Mouse (Mus musculus) megakaryocyte-erythroid progenitor cell, adult 5-6 weeks (primary cell): ENCODE results near the gene Ppard. TPM values are rescaled to one million over a fixed set of nuclear protein-coding genes. Genes with fewer than 3 reads are reported as not detected.
"Not testable (repeated sequence)": the region's sequence is repeated elsewhere in the genome, so short reads cannot be mapped to it uniquely, and the experiment has no call there.

Source experiments
- ATAC-seq: replicated peaks from 2 replicates; pipeline ENCODE4 v1.8.0; 2016; ENCODE audit warnings: mild to moderate bottlenecking, inconsistent platforms; ENCODE audit not compliant: severe bottlenecking, poor library complexity, low FRiP score, low TSS enrichment
- total RNA-seq, 2 experiments: library from RNA; stranded (forward) in 1 of 2; stranded (reverse) in 1 of 2; fragments of 200-1000, 215-1000 nt in 1 of 2; fragments of >200 nt in 1 of 2; fragmentation: Nextera tagmentation in 1 of 2; gene quantifications; 2 replicates each; pipeline ENCODE4 v1.2.3; 2014 to 2017

Gene Ppard
- total RNA-seq, 2 experiments from 2014 or later: 2.0 to 7.6 TPM

GRCm38 (mm10) chr17:28308297-28309195 lies 76.0 kb downstream of the Ppard start:
- peak; percentile 63 for ATAC-seq

- no peak for ATAC-seq
Observed at GRCm38 (mm10) chr17:28310831-28311230, 78.3 kb downstream of the Ppard start.

GRCm38 (mm10) chr17:28311366-28312132 lies 79.0 kb downstream of the Ppard start:
- no peak for ATAC-seq

DNA sequence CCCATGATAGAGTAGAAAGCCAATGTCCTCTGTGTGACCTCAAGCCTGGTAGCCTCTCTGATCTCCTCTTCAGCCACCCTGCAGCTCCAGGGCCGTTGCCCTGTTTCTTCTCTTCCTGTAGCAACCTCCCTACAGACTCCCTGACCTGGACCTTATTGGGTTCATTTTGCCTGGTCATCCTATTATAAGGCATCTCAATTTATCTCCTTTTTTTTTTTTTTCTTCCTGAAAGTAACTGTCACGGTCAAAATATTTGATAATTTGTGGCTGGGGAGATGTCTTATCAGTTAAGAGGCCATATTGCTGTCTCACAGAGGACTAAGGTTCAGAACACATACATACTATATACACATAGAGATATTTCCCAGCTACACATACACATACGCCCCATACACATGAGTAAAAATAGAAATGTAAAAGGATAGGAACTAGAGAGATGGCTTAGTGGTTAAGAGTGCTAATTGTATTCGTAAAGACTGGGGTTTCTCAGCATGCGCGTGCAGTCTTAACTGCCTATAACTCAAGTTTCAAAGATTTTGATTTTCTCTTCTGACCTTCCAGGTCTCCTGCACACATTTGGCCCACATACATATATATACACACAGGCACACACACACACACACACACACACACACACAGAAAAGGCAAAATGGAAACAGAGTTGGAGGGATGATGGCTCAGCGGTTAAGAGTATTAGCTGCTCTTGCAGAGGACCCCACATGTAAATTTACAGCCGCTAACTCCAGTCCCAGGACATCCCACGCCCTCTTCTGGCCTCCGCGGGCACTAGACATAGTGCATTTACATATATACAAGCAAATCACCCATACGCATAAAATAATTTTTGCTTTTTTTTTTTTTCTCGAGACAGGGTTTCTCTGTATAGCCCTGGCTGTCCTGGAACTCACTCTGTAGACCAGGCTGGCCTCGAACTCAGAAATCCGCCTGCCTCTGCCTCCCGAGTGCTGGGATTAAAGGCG lies 80.0 kb downstream of the Ppard start:
- ATAC-seq: peak; percentile 38; the same call in 1 of the 2 replicates

GRCm38 (mm10) chr17:28313212-28313879 lies 80.8 kb downstream of the Ppard start, which contains the start of gene Fance:
Gene Fance, plus strand, starts transcription at chr17:28313519.
- peak; percentile 90 for ATAC-seq

DNA sequence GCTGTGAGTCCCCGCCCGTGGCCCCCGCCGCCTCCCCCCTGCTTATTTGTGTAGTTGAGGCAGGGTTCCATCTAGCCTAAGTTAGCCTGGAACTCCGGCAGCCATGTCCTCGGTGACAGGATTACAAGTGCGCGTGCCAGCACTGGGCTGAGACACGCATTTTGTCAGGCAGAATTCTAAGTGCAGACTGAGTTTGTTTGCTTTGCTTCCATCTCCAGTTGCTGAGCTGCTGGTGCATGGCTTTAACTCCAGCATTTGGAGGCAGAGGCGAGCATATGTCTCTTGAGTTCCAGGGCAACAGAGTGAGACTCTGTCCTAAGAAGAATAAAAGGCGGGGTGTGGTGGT lies 81.4 kb downstream of the Ppard start:
- ATAC-seq: no peak

GRCm38 (mm10) chr17:28315611-28316160 lies 83.2 kb downstream of the Ppard start:
- ATAC-seq: no peak

DNA sequence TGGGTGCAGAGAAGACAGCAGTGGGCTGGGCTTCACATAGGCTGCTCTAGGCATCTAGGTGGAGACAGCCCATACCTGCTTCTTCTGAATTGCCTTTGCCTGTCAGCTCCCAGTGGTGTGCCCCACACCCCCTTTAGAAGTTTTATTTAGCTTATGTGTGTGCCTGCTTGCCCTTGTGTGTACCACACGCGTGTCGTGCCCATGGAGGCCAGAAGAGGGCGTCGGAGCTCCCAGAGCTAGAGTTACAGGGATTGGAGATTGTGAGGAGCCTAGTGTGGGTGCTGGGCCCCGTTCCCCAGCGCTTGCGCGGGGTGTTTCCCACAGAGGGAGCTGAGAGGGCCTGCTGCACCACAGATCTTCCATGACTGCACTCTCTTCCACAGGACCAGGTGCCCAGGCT lies 84.0 kb downstream of the Ppard start:
- no peak for ATAC-seq

GRCm38 (mm10) chr17:28317091-28317490 lies 84.6 kb downstream of the Ppard start:
- no peak for ATAC-seq

GRCm38 (mm10) chr17:28317725-28318124 lies 85.2 kb downstream of the Ppard start:
- ATAC-seq: peak; percentile 53

DNA sequence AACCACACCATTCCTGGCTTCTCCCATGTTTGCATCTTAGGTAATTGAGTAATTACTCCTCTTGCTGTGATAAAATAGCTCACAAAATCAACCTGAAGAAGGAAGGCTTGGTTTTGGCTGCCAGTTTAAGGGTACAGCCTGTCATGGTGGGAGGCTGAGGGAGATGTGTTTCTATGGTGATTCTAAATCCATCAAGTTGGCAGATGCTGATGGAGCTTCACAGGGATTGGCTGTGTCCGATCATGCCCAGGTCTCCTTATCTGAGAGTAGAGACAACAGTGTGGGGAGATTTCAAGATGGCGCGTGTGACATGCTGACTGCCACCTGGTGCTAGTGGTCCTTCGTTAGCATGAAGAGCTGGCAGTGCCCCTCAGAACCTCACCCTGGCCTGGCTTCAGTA lies 89.2 kb downstream of the Ppard start:
- ATAC-seq: no peak

DNA sequence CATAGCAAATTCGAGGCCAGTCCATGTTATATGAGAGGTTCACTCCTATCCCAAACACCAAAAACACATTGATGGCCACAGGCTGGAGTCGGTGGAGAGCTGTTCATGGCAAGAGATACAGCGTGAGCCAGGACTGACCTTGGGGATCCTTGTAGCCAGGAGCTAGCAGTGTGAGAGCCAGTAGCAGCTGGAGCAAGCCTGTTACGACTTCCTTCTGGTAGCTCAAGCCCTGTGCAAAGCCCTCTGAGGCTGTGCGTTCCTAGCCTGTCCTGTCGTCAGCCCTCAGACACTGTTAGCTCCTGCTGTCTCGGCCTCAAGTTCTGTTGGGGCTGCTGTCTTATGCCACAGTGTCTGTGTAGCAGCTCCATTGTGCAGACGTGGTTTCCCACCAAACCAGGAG lies 91.3 kb downstream of the Ppard start:
- ATAC-seq: no peak

GRCm38 (mm10) chr17:28324416-28324815 lies 91.9 kb downstream of the Ppard start:
- ATAC-seq: not testable (repeated sequence)

DNA sequence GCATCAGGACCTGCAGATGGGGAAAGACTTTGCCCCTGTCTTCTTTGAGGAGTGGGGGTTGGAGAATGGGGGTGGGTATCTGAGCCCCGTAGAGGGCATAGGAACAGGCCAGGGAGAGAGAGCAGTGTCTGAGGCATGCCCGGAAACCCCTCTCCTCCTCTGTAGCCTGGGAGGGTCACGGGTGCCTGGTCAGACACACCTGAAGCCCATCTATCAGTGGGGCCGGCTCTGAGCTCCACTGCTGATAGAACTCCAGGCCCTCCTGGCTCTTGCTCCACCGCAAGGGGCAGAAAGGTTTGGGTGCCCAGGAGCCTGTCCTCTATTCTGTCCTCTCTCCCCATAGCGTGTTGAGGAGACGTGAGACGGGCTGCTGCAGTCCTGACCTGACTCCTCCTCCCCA lies 93.3 kb downstream of the Ppard start:
- no peak for ATAC-seq

- ATAC-seq: no peak
Observed at GRCm38 (mm10) chr17:28326951-28327350, 94.5 kb downstream of the Ppard start.

- ATAC-seq: 0 out of 2 replicates have a peak, but pooled peaks have one; percentile 2
Observed at GRCm38 (mm10) chr17:28327673-28328325, 95.3 kb downstream of the Ppard start.

DNA sequence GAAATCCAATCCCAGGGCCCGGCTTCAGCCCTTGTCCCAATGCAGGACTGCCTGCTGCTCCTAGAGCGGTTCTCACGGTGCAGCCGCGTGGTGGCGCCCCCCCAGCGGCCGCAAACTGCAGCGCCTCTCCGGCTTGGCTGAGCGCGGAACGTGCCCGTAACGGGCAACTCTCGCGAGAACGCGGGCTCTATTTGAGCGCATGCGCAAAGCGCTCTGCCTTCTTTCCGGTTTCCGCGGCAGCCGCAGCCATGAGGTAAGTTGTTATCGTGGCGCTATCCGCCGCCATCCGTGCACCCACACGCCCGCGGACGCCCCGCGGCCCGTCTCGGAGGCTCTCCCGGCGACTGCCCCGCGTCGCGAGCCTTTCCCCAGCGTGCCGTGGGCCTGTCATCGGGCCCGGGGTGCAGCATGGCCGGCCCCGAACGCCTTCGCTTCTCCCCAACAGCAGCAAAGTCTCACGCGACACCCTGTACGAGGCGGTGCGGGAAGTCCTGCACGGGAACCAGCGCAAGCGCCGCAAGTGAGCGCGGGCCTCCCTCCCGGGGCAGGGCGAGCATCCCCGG lies 95.9 kb downstream of the Ppard start, which contains the start of gene Rpl10a:
Rpl10a (plus strand) TSS at position 106 of the 563 bp plus-strand sequence.
- peak; percentile 80 for ATAC-seq

DNA sequence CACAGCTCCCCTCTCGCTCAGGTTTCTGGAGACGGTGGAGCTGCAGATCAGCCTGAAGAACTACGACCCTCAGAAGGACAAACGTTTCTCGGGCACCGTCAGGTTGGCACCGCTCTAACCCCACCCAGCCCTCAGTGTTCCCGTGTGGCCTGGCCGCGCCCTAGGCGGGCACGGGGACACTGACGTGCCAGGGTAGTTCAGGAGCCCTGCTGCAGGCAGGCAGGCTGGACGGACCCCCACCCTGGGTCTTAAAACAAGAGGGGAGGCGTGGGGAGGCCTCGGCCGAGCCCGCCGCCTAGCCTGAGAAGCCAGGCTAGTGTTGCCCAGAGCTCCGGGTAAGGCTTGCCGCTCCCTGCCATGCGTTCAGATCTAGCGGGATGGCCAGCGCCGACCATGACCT lies 96.4 kb downstream of the Ppard start:
- ATAC-seq: no peak; the same call in 1 of the 2 replicates
